ENCODE assay signal across 9 mouse cellular contexts in the genomic region with DNA sequence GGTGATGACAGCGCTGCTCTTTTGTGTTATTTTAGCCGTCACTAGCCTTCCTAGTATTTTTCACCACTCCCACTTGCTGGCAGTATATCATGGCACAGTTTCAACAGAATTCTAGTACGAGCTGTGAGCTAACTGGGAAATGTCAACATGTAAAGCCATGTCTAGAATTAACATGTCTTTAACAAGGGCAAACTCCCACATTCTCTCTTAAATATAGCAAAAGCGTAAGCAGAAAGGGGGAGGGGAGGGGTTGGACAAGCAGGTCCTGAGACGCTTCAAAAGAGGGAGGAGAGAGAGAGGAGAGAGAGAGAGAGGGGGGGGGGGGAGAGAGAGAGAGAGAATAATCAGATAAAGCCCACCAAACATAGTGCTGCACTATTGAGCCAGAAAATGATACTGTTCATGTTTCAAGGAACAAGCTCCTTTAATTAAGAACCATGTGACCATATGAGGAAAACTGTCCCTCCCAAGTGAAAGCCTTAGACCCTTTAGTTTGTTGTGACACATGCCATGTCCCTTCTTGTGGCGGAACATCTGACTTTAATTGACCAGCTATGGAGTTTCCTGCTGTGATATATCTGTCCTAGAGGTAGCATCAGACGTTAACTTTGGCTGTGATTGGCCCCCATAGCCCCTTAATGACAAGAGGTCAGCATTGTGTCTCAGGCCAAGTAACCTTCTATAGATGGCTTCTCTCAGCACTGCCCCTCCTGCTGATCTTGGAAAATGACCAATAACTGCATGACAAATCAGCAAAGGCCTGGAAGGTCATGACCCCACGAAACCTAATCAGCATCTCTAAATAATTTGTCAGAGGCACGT.
DNase-seq lines count a peak whose midpoint lies in the region; ATAC-seq and TF ChIP-seq lines count a peak whose summit lies in the region.
"Had no signal": no experiment of that assay in that cellular context is flagged by ENCODE, and none has a peak within 500 bp of the region (broad histone marks: within the 10 kb centered on the region; RNA-seq: fewer than 3 reads in every experiment).

No protein-coding gene starts in this region.

- WGBS in lung, postnatal 0 days, result 26% methylated on average over 9 of the region's 9 CpGs
- whole genome bisulfite sequencing in lung, adult 2 months, result 31% methylated on average over 9 of the region's 9 CpGs
- 39% methylated on average over 9 of the region's 9 CpGs for WGBS in intestine, postnatal 0 days
- WGBS in stomach, postnatal 0 days, result 27% methylated on average over 9 of the region's 9 CpGs

- TF ChIP-seq CTCF in lung, postnatal 0 days (IDR thresholded peaks at IDR 0.05), result no peak
- no peak for TF ChIP-seq CTCF in lung, adult 2 months (IDR thresholded peaks at IDR 0.05; ENCODE audit: insufficient read depth, low read length)
- TF ChIP-seq CTCF in intestine, postnatal 0 days (IDR thresholded peaks at IDR 0.05; ENCODE audit: low read depth), result no peak
- no peak for TF ChIP-seq CTCF in stomach, postnatal 0 days (IDR thresholded peaks at IDR 0.05; ENCODE audit: low read depth)

- H3K4me1 ChIP-seq in lung, postnatal 0 days (ENCODE audit: insufficient read depth, low read depth, low read length), result no peaks in the 10 kb centered on the region
- no peaks in the 10 kb centered on the region for H3K4me1 ChIP-seq in lung, adult 2 months (ENCODE audit: control insufficient read depth, insufficient read depth, low read length)
- no peaks in the 10 kb centered on the region for H3K4me1 ChIP-seq in intestine, postnatal 0 days (replicated peaks; ENCODE audit: control insufficient read depth, insufficient read depth, low read length)
- H3K4me1 ChIP-seq in stomach, postnatal 0 days (replicated peaks; ENCODE audit: control insufficient read depth, insufficient read depth), result no peaks in the 10 kb centered on the region

- H3K4me3 ChIP-seq in lung, postnatal 0 days (ENCODE audit: low read depth, low read length), result peak overlapping the region; percentile 26; the same call in 1 of the 2 replicates
- H3K4me3 ChIP-seq in lung, adult 2 months (replicated peaks; ENCODE audit: extremely low read depth, low read depth, low read length), result no peak overlapping the region
- H3K4me3 ChIP-seq in intestine, postnatal 0 days (ENCODE audit: low read depth, low read length), result no peak overlapping the region; the same call in 1 of the 2 replicates
- peak overlapping the region; percentile 18; the same call in 1 of the 2 replicates for H3K4me3 ChIP-seq in stomach, postnatal 0 days (ENCODE audit: low read depth, low read length)

- TF ChIP-seq EP300 in lung, postnatal 0 days (IDR thresholded peaks at IDR 0.05), result no peak
- TF ChIP-seq EP300 in stomach, postnatal 0 days (optimal IDR thresholded peaks at IDR 0.05), result no peak

- no peak for TF ChIP-seq POLR2A in lung, adult 2 months (IDR thresholded peaks at IDR 0.05; ENCODE audit: borderline replicate concordance, extremely low read depth, low read depth, low read length)

- no peaks in the 10 kb centered on the region for H3K36me3 ChIP-seq in lung, postnatal 0 days (ENCODE audit: insufficient read depth, low read length)
- no peaks in the 10 kb centered on the region for H3K36me3 ChIP-seq in intestine, postnatal 0 days (ENCODE audit: control insufficient read depth, insufficient read depth)
- H3K36me3 ChIP-seq in stomach, postnatal 0 days (ENCODE audit: control insufficient read depth, insufficient read depth, low read length), result no peaks in the 10 kb centered on the region

- no peaks in the 10 kb centered on the region for H3K27me3 ChIP-seq in lung, postnatal 0 days (replicated peaks; ENCODE audit: insufficient read depth, low read length)
- no peaks in the 10 kb centered on the region for H3K27me3 ChIP-seq in intestine, postnatal 0 days (replicated peaks; ENCODE audit: control insufficient read depth, insufficient read depth, low read length)
- no peaks in the 10 kb centered on the region for H3K27me3 ChIP-seq in stomach, postnatal 0 days (ENCODE audit: control insufficient read depth, insufficient read depth, low read length)

- DNase-seq in cerebellum, postnatal 10 days, result peak; percentile 1 to 12
- DNase-seq in cerebellum, adult 9-11 months, result no peak
- DNase-seq in lung, postnatal 0 days (ENCODE audit: low spot score), result peak; percentile 17
- DNase-seq in lung, adult 2 months, result no peak
- DNase-seq in stomach, postnatal 0 days (ENCODE audit: low spot score), result no peak
- DNase-seq in cerebellum, adult 11 months, result no peak
- DNase-seq in B cell, adult 2 months, result no peak
- DNase-seq: adrenal gland, postnatal 36 days had no signal

- H3K9ac ChIP-seq in lung, postnatal 0 days (replicated peaks; ENCODE audit: low read depth), result no peak overlapping the region
- H3K9ac ChIP-seq in intestine, postnatal 0 days (ENCODE audit: low read depth, low read length), result no peak overlapping the region
- H3K9ac ChIP-seq in stomach, postnatal 0 days (ENCODE audit: low read length), result no peak overlapping the region; the same call in 1 of the 2 replicates

- ATAC-seq in lung, postnatal 0 days, result no peak; the same call in 1 of the 2 replicates
- ATAC-seq in intestine, postnatal 0 days, result no peak
- ATAC-seq in stomach, postnatal 0 days (ENCODE audit: low FRiP score, low TSS enrichment), result no peak

- H3K9me3 ChIP-seq in lung, postnatal 0 days (ENCODE audit: low read length), result no peaks in the 10 kb centered on the region
- no peaks in the 10 kb centered on the region for H3K9me3 ChIP-seq in intestine, postnatal 0 days (ENCODE audit: control insufficient read depth)
- no peaks in the 10 kb centered on the region for H3K9me3 ChIP-seq in stomach, postnatal 0 days (ENCODE audit: control insufficient read depth, low read length)

- H3K27ac ChIP-seq in lung, postnatal 0 days (ENCODE audit: low read length), result no peak overlapping the region
- no peak overlapping the region for H3K27ac ChIP-seq in intestine, postnatal 0 days (ENCODE audit: low read depth, low read length)
- no peak overlapping the region for H3K27ac ChIP-seq in stomach, postnatal 0 days (replicated peaks)

- H3K4me2 ChIP-seq in lung, postnatal 0 days (replicated peaks; ENCODE audit: low read depth, low read length), result peak overlapping the region; percentile 45
- 0 out of 2 replicates have a peak overlapping the region, but pooled peaks have one; percentile 7 for H3K4me2 ChIP-seq in intestine, postnatal 0 days (replicated peaks; ENCODE audit: low read depth)
- peak overlapping the region; percentile 42 for H3K4me2 ChIP-seq in stomach, postnatal 0 days (replicated peaks; ENCODE audit: low read depth)

Comparison
In these comparisons a context has a peak if more than half of its experiments do, and no peak if none do; other contexts are left out.
1. DNase-seq: peak in cerebellum, postnatal 10 days (2 of 2) and lung, postnatal 0 days (single experiment); none in cerebellum, adult 9-11 months (single experiment), lung, adult 2 months (single experiment), stomach, postnatal 0 days (single experiment), cerebellum, adult 11 months (single experiment) and B cell, adult 2 months (0 of 2).
2. H3K4me3 ChIP-seq: peak in lung, postnatal 0 days (single experiment) and stomach, postnatal 0 days (single experiment); none in lung, adult 2 months (single experiment) and intestine, postnatal 0 days (single experiment).
3. Peak in every context shown above with its lines, with median percentiles within 50 percentile points of each other: H3K4me2 ChIP-seq.